Mouse (Mus musculus) forebrain, embryonic 11.5 days (tissue): ENCODE results near the gene Utp6. TPM values are rescaled to one million over a fixed set of nuclear protein-coding genes. Genes with fewer than 3 reads are reported as not detected.

ENCODE experiments used
- ATAC-seq: fragments of 200-750 bp; cut with Nextera tagmentation; replicated peaks from 2 replicates; pipeline ENCODE4 v1.8.0; 2017; ENCODE audit warnings: moderate TSS enrichment; ENCODE audit not compliant: low FRiP score
- DNase-seq: peaks from one replicate; pipeline ENCODE4 v3.0.0-alpha.2; 2017; ENCODE audit warnings: low spot score
- H3K27ac ChIP-seq: fragments of 300-500 bp; sonication (generic); 2 replicates; pipeline ENCODE4 v1.5.1; 2014; ENCODE audit warnings: low read depth, low read length
- H3K27me3 ChIP-seq: fragments of 300-500 bp; sonication (generic); 2 replicates; pipeline ENCODE4 v1.6.1; 2014; ENCODE audit warnings: mild to moderate bottlenecking, low read length, mixed read lengths; ENCODE audit not compliant: control insufficient read depth, insufficient read depth
- H3K36me3 ChIP-seq: fragments of 300-500 bp; sonication (generic); 2 replicates; pipeline ENCODE4 v1.6.1; 2014; ENCODE audit warnings: mild to moderate bottlenecking, low read length, moderate library complexity, mixed read lengths; ENCODE audit not compliant: control insufficient read depth, insufficient read depth
- H3K4me1 ChIP-seq: fragments of 300-500 bp; sonication (generic); replicated peaks from 2 replicates; pipeline ENCODE4 v1.6.1; 2014; ENCODE audit warnings: low read length, mixed read lengths; ENCODE audit not compliant: control insufficient read depth, insufficient read depth
- H3K4me2 ChIP-seq: fragments of 300-500 bp; sonication (generic); 2 replicates; pipeline ENCODE4 v1.6.1; 2014; ENCODE audit warnings: low read depth, mild to moderate bottlenecking, low read length, moderate library complexity, mixed read lengths; ENCODE audit not compliant: severe bottlenecking
- H3K4me3 ChIP-seq: fragments of 300-500 bp; sonication (generic); 2 replicates; pipeline ENCODE4 v1.5.1; 2014; ENCODE audit warnings: low read depth, low read length
- H3K9ac ChIP-seq: fragments of 300-500 bp; sonication (generic); 2 replicates; pipeline ENCODE4 v1.6.1; 2014; ENCODE audit warnings: low read length
- H3K9me3 ChIP-seq: fragments of 300-500 bp; sonication (generic); 2 replicates; pipeline ENCODE4 v1.6.1; 2016; ENCODE audit warnings: low read length, mixed read lengths; ENCODE audit not compliant: control insufficient read depth
- WGBS: fragments of 180-500 bp; shearing (Covaris S2); extraction: QIAGEN DNeasy Blood & Tissue Kit; methylation state at CpG from one replicate; pipeline ENCODE4 v1.1.7; 2014; 5-methylcytosine and 5-hydroxymethylcytosine counted together
- polyA plus RNA-seq: library from polyadenylated mRNA; unstranded; fragments of >200 nt; fragmentation: Nextera tagmentation; extraction: Ambion mirVana; gene quantifications from 2 replicates; pipeline ENCODE4 v1.2.1, GENCODE M21; 2014

Utp6 gene
- polyA plus RNA-seq, 1 experiment from 2014 or later = 91.8 TPM

GRCm38 (mm10) chr11:79906920-79907319 is 55.3 kb downstream of the Utp6 start:
- ATAC-seq (no peak), DNase-seq (no peak)
- Histone ChIP-seq H3K9ac (no peak overlapping the region), H3K27ac (no peak overlapping the region), H3K27me3 (no peaks in the 10 kb centered on the region), H3K4me2 (no peak overlapping the region), H3K9me3 (no peaks in the 10 kb centered on the region), H3K36me3 (no peaks in the 10 kb centered on the region), H3K4me3 (no peak overlapping the region), H3K4me1 (no peaks in the 10 kb centered on the region)
- 78% methylated on average over 9 of the region's 9 CpGs for WGBS

- Histone ChIP-seq H3K4me1 (no peaks in the 10 kb centered on the region), H3K27me3 (no peaks in the 10 kb centered on the region), H3K9ac (no peak overlapping the region), H3K4me2 (no peak overlapping the region), H3K9me3 (no peaks in the 10 kb centered on the region), H3K4me3 (no peak overlapping the region), H3K36me3 (no peaks in the 10 kb centered on the region), H3K27ac (no peak overlapping the region)
- 79% methylated on average over 6 of the region's 6 CpGs for WGBS
- DNase-seq = no peak
- ATAC-seq = no peak
These were observed 59.2 kb downstream of the Utp6 start for GRCm38 (mm10) chr11:79902881-79903481.

- Histone ChIP-seq H3K9ac (no peak overlapping the region), H3K4me3 (no peak overlapping the region), H3K4me2 (no peak overlapping the region), H3K9me3 (no peaks in the 10 kb centered on the region), H3K27ac (no peak overlapping the region), H3K36me3 (no peaks in the 10 kb centered on the region), H3K4me1 (no peaks in the 10 kb centered on the region), H3K27me3 (no peaks in the 10 kb centered on the region)
- ATAC-seq (no peak), DNase-seq (no peak)
- 86% methylated on average over 6 of the region's 6 CpGs for WGBS
These were observed 61.0 kb downstream of the Utp6 start for GRCm38 (mm10) chr11:79901146-79901545.

GRCm38 (mm10) chr11:79892259-79892658 is 69.9 kb downstream of the Utp6 start:
- DNase-seq (no peak), ATAC-seq (no peak)
- H3K9ac ChIP-seq = no peak overlapping the region
- no peaks in the 10 kb centered on the region for H3K27me3 ChIP-seq
- H3K36me3 ChIP-seq = no peaks in the 10 kb centered on the region
- H3K4me2 ChIP-seq = no peak overlapping the region
- H3K4me1 ChIP-seq = no peaks in the 10 kb centered on the region
- H3K4me3 ChIP-seq = no peak overlapping the region
- H3K9me3 ChIP-seq = no peaks in the 10 kb centered on the region
- 92% methylated on average over 6 of the region's 6 CpGs for WGBS
- H3K27ac ChIP-seq = no peak overlapping the region

GRCm38 (mm10) chr11:79890822-79891221 is 71.4 kb downstream of the Utp6 start:
- ATAC-seq = no peak
- Histone ChIP-seq H3K36me3 (no peaks in the 10 kb centered on the region), H3K4me2 (no peak overlapping the region), H3K9me3 (no peaks in the 10 kb centered on the region), H3K9ac (no peak overlapping the region), H3K27ac (no peak overlapping the region), H3K4me1 (no peaks in the 10 kb centered on the region), H3K27me3 (no peaks in the 10 kb centered on the region), H3K4me3 (no peak overlapping the region)
- no peak for DNase-seq
- 85% methylated on average over 2 of the region's 2 CpGs for WGBS

- no peaks in the 10 kb centered on the region for H3K27me3 ChIP-seq
- H3K4me3 ChIP-seq = no peak overlapping the region
- ATAC-seq = no peak
- no peak overlapping the region for H3K4me2 ChIP-seq
- no peak overlapping the region for H3K27ac ChIP-seq
- no peak overlapping the region for H3K9ac ChIP-seq
- H3K4me1 ChIP-seq = no peaks in the 10 kb centered on the region
- 93% methylated on average over 1 of the region's 1 CpGs for WGBS
- no peak for DNase-seq
- H3K9me3 ChIP-seq = no peaks in the 10 kb centered on the region
- H3K36me3 ChIP-seq = no peaks in the 10 kb centered on the region
These were observed 75.2 kb downstream of the Utp6 start for GRCm38 (mm10) chr11:79886961-79887360.

GRCm38 (mm10) chr11:79886395-79886794 is 75.8 kb downstream of the Utp6 start:
- Histone ChIP-seq H3K27me3 (no peaks in the 10 kb centered on the region), H3K9me3 (no peaks in the 10 kb centered on the region), H3K9ac (no peak overlapping the region), H3K4me2 (no peak overlapping the region), H3K4me3 (no peak overlapping the region), H3K27ac (no peak overlapping the region), H3K4me1 (no peaks in the 10 kb centered on the region), H3K36me3 (no peaks in the 10 kb centered on the region)
- 94% methylated on average over 1 of the region's 1 CpGs for WGBS
- ATAC-seq (no peak), DNase-seq (no peak)

GRCm38 (mm10) chr11:79885713-79886393 is 76.3 kb downstream of the Utp6 start:
- no peak overlapping the region for H3K27ac ChIP-seq
- H3K9ac ChIP-seq = no peak overlapping the region
- no peaks in the 10 kb centered on the region for H3K4me1 ChIP-seq
- no peak for DNase-seq
- H3K27me3 ChIP-seq = no peaks in the 10 kb centered on the region
- H3K9me3 ChIP-seq = no peaks in the 10 kb centered on the region
- ATAC-seq = no peak
- WGBS = 88% methylated on average over 13 of the region's 13 CpGs
- H3K4me2 ChIP-seq = no peak overlapping the region
- H3K4me3 ChIP-seq = no peak overlapping the region
- no peaks in the 10 kb centered on the region for H3K36me3 ChIP-seq

GRCm38 (mm10) chr11:79884784-79885183 is 77.4 kb downstream of the Utp6 start:
- Histone ChIP-seq H3K36me3 (no peaks in the 10 kb centered on the region), H3K4me3 (no peak overlapping the region), H3K27me3 (no peaks in the 10 kb centered on the region), H3K4me1 (no peaks in the 10 kb centered on the region), H3K4me2 (no peak overlapping the region), H3K9ac (no peak overlapping the region), H3K27ac (no peak overlapping the region), H3K9me3 (no peaks in the 10 kb centered on the region)
- DNase-seq (no peak), ATAC-seq (no peak)
- WGBS = 86% methylated on average over 6 of the region's 6 CpGs
